Mouse (Mus musculus): ENCODE results near the gene Tmem255a.

DNA sequence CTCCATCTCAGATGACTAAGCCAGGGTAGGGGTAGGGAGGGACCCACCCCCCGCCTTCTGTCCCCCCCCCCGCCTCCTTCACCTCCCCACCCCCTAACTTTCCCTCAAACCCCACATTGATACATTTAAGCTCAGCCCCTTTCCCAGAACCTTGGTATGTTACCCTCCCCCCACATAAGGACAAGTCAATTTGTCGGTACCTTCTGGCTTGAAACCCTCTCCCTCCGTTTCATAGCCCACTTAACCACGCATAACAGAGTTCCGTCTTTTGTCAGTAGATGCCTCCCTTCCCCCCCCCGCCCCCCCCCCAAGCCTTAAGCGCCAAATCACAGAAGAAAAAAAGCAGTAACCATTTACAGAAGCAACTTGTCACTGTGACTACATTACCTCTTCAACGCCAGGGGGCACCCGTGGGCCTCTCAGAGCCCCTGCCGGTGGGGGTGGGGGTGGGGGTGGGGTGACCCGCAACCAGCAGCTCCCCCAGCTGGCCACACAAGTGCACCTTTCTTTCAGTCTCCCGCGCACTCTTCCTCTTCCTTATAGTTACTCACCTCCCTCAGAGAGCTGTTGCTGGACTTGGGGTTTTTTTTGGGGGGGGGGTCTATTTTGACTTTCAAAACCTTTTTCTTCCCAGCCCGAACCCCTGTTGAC lies 70.5 kb downstream of the Tmem255a start:
- TF ChIP-seq CTCF (IDR thresholded peaks at IDR 0.05; ENCODE audit: extremely low read depth, insufficient read depth, low read length) (no peak), POLR2A (IDR thresholded peaks at IDR 0.05; ENCODE audit: extremely low read depth, insufficient read depth, low read length) (no peak)

All from cortical plate, adult 2 months (tissue).